Mouse (Mus musculus): ENCODE results near the gene Myom3.

The Myom3 gene

GRCm38 (mm10) chr4:135855536-135856222 lies 96.2 kb downstream of the Myom3 start, which contains the start of gene Srsf10:
TSS of gene Srsf10 (plus strand) at chr4:135855747.
- peak; percentile 91 for DNase-seq (ENCODE audit: low read depth, low spot score)

- DNase-seq (ENCODE audit: low read depth, low spot score), result no peak
These were observed 96.9 kb downstream of the Myom3 start for GRCm38 (mm10) chr4:135856223-135857091.

GRCm38 (mm10) chr4:135857597-135858186 lies 98.2 kb downstream of the Myom3 start:
- DNase-seq (ENCODE audit: low read depth, low spot score), result no peak

Measured in WW6 (cell line).